Comparison of ENCODE assay signal across 16 mouse cellular contexts in the genomic region with DNA sequence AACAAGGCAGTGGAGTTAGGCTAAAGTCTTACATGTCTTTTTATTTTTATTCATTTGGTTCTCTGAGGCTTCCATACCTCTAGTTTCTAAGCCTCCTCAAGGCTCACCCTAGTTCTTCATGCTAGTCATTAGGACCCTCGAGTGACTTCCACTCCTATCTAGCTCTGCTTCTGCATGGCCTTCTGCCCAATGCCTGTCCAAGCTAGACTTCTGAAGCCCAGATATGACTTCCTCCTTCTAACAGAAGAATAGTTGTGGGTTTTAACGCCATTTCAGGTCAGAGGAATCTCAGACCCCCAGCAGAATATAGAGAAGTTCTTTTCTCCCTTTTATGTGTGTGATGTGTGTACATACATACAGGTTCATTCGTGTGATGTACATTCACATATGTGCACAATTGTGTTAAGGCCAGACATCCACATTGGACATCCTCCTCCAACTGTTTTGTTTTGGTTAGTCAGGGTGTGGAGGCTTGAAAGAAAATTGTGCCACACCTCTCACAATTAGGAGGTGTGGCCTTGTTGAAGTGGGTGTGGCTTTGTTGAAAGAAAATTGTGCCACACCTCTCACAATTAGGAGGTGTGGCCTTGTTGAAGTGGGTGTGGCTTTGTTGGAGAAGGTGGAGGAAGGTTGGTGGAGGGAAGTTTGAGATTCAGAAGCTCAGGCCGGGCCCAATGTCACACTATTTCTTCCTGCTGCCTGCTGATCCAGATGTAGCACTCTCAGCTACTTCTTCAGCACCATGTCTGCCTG. TPM values are rescaled to one million over a fixed set of nuclear protein-coding genes. Genes with fewer than 3 reads are reported as not detected.
A peak's percentile ranks its signal among the peaks of the same experiment; 100 is the strongest.
DNase-seq lines count a peak whose midpoint lies in the region; TF ChIP-seq lines count a peak whose summit lies in the region.
"Had no signal": no experiment of that assay in that cellular context is flagged by ENCODE, and none has a peak within 500 bp of the region (broad histone marks: within the 10 kb centered on the region; RNA-seq: fewer than 3 reads in every experiment).

No protein-coding gene starts in this region.

- TF ChIP-seq CTCF in bone marrow macrophage, adult 2 months (IDR thresholded peaks at IDR 0.05; ENCODE audit: low read depth, low read length): no peak

- no peak for TF ChIP-seq POLR2A in bone marrow macrophage, adult 2 months (IDR thresholded peaks at IDR 0.05; ENCODE audit: borderline replicate concordance, low read depth, low read length)

- peak overlapping the region; percentile 39 for H3K27ac ChIP-seq in bone marrow macrophage, adult 2 months (ENCODE audit: insufficient read depth, low read depth, low read length)
- H3K27ac ChIP-seq: left cerebral cortex, adult 2 months; limb, embryonic 12.5 days; lung, embryonic 15.5 days had no signal

- H3K4me1 ChIP-seq in bone marrow macrophage, adult 2 months (ENCODE audit: control insufficient read depth, insufficient read depth, low read length): peaks cover 47% of the 10 kb centered on the region
- H3K4me1 ChIP-seq: limb, embryonic 12.5 days; lung, embryonic 15.5 days had no signal

- no peak overlapping the region for H3K4me3 ChIP-seq in bone marrow macrophage, adult 2 months (ENCODE audit: insufficient read depth, low read length)
- H3K4me3 ChIP-seq: erythroblast, embryonic 14.5 days; left cerebral cortex, adult 2 months; limb, embryonic 12.5 days; lung, embryonic 15.5 days had no signal

- peak; percentile 21 for DNase-seq in CD4-positive helper T cell, adult 2 months (ENCODE audit: low read depth, low spot score)
- DNase-seq in liver: peak; percentile 36
- DNase-seq in natural killer cell, adult 2 months (ENCODE audit: low spot score in 2 of 2): peak; percentile 11 to 17
- no peak for DNase-seq in right cerebral cortex, adult 18-20 months
- DNase-seq in thymus, postnatal 36 days: no peak
- no peak for DNase-seq in urinary bladder, postnatal 4 days (ENCODE audit: low spot score in 2 of 2)
- DNase-seq: cerebellum, adult 9-10 months; gastrocnemius, postnatal 36 days; kidney, adult 18-20 months; right cerebral cortex, postnatal 25 days; thymus, postnatal 4 days had no signal

RNA-seq across cellular contexts. Expression of a gene that starts 1.2 kb away (rescaled TPM):
- polyA plus RNA-seq in bone marrow macrophage, adult 2 months (2012; ENCODE audit: insufficient read depth, insufficient read length, missing spikeins): 110 and 111 TPM in 2 replicates

RNA-seq across cellular contexts. Expression of a gene that starts 13.6 kb away (rescaled TPM):
- polyA plus RNA-seq in bone marrow macrophage, adult 2 months (2012; ENCODE audit: insufficient read depth, insufficient read length, missing spikeins): 110 and 119 TPM in 2 replicates

Comparison
In these comparisons a context has a peak if more than half of its experiments do, and no peak if none do; other contexts are left out.
1. DNase-seq: peak in CD4-positive helper T cell, adult 2 months (single experiment), liver (single experiment) and natural killer cell, adult 2 months (2 of 2); none in right cerebral cortex, adult 18-20 months (single experiment), thymus, postnatal 36 days (0 of 2) and urinary bladder, postnatal 4 days (0 of 2).